Mouse (Mus musculus): ENCODE results near the gene Proser1. TPM values are rescaled to one million over a fixed set of nuclear protein-coding genes. Genes with fewer than 3 reads are reported as not detected.

The Proser1 gene
- total RNA-seq, 2 experiments from 2014 or later = 7.0 to 27.5 TPM

Other genes starting within 250 kb of the Proser1 start
- 5.2 and 6.2 TPM in 2 replicates for gene Nhlrc3, start 334 bp upstream of the Proser1 start, total RNA-seq (2015)
- 7.8 and 8.8 TPM in 2 replicates for gene Nhlrc3, start 334 bp upstream of the Proser1 start, total RNA-seq (2017)
- gene Stoml3, start 25.0 kb downstream of the Proser1 start, total RNA-seq (2015) = not detected in 2 replicates
- not detected in 2 replicates for gene Stoml3, start 25.0 kb downstream of the Proser1 start, total RNA-seq (2017)
- not detected in 2 replicates for gene Frem2, start 193.7 kb downstream of the Proser1 start, total RNA-seq (2015)
- not detected in 2 replicates for gene Frem2, start 193.7 kb downstream of the Proser1 start, total RNA-seq (2017)

Data from megakaryocyte progenitor cell, adult 5-6 weeks (primary cell).